Mouse (Mus musculus) liver, embryonic 16.5 days (tissue): ENCODE measurements at regions not wholly inside any gene's neighbourhood (a gene's known extent, or its start where the extent isn't known, plus 50 kb on each side); places are given as distances from the start of the nearest gene placed in this dataset.

Experiments
- ATAC-seq: fragments of 200-750 bp; cut with Nextera tagmentation; 2 replicates; pipeline ENCODE4 v1.8.0; 2017; ENCODE audit warnings: low read depth, mild to moderate bottlenecking, moderate number of reproducible peaks, moderate library complexity
- H3K27ac ChIP-seq: fragments of 300-500 bp; sonication (generic); 2 replicates; pipeline ENCODE4 v1.5.1; 2014; ENCODE audit warnings: mild to moderate bottlenecking, low read length
- H3K27me3 ChIP-seq: fragments of 300-500 bp; sonication (generic); 2 replicates; pipeline ENCODE4 v1.6.1; 2014; ENCODE audit warnings: low read depth, low read length, mixed read lengths; ENCODE audit not compliant: control insufficient read depth, insufficient read depth
- H3K36me3 ChIP-seq: fragments of 300-500 bp; sonication (generic); 2 replicates; pipeline ENCODE4 v1.6.1; 2014; ENCODE audit warnings: mild to moderate bottlenecking; ENCODE audit not compliant: control insufficient read depth, insufficient read depth
- H3K4me1 ChIP-seq: fragments of 300-500 bp; sonication (generic); 2 replicates; pipeline ENCODE4 v1.6.1; 2014; ENCODE audit warnings: low read depth, low read length, mixed read lengths; ENCODE audit not compliant: control insufficient read depth
- H3K4me2 ChIP-seq: fragments of 300-500 bp; sonication (generic); 2 replicates; pipeline ENCODE4 v1.6.1; 2014; ENCODE audit warnings: low read depth, low read length, mixed read lengths
- H3K4me3 ChIP-seq: fragments of 300-500 bp; sonication (generic); 2 replicates; pipeline ENCODE4 v1.5.1; 2014; ENCODE audit warnings: low read depth, mild to moderate bottlenecking, low read length
- H3K9ac ChIP-seq: fragments of 300-500 bp; sonication (generic); 2 replicates; pipeline ENCODE4 v1.6.1; 2014; ENCODE audit warnings: low read depth, low read length
- H3K9me3 ChIP-seq: fragments of 300-500 bp; sonication (generic); replicated peaks from 2 replicates; pipeline ENCODE4 v1.6.1; 2016; ENCODE audit warnings: low read length; ENCODE audit not compliant: control insufficient read depth
- WGBS: fragments of 180-500 bp; shearing (Covaris S2); extraction: QIAGEN DNeasy Blood & Tissue Kit; methylation state at CpG from one replicate; pipeline ENCODE4 v1.1.7; 2014; ENCODE audit not compliant: insufficient replicate concordance; 5-methylcytosine and 5-hydroxymethylcytosine counted together

GRCm38 (mm10) chr17:47983286-47983685 is 54.8 kb downstream of the 1700122O11Rik start:
- H3K27me3 ChIP-seq: no peaks in the 10 kb centered on the region; the same call in 1 of the 2 replicates

GRCm38 (mm10) chr17:47981556-47982027 is 56.5 kb downstream of the 1700122O11Rik start:
- H3K27me3 ChIP-seq: peaks cover 3% of the 10 kb centered on the region
- no peak overlapping the region for H3K27ac ChIP-seq
- H3K36me3 ChIP-seq: no peaks in the 10 kb centered on the region
- WGBS: 18% methylated on average over 7 of the region's 7 CpGs
- ATAC-seq: peak; percentile 54
- H3K4me3 ChIP-seq: no peak overlapping the region
- no peaks in the 10 kb centered on the region; the same call in 1 of the 2 replicates for H3K4me1 ChIP-seq
- no peaks in the 10 kb centered on the region for H3K9me3 ChIP-seq
- no peak overlapping the region for H3K4me2 ChIP-seq
- H3K9ac ChIP-seq: no peak overlapping the region

More at GRCm38 (mm10) chr17:47983286-47983685, 54.8 kb downstream of the 1700122O11Rik start:
- Histone ChIP-seq H3K9ac (no peak overlapping the region), H3K9me3 (no peaks in the 10 kb centered on the region), H3K4me3 (no peak overlapping the region), H3K27ac (no peak overlapping the region), H3K4me1 (no peaks in the 10 kb centered on the region; the same call in 1 of the 2 replicates), H3K4me2 (no peak overlapping the region), H3K36me3 (no peaks in the 10 kb centered on the region)
- no peak for ATAC-seq
- WGBS: 81% methylated on average over 7 of the region's 7 CpGs

GRCm38 (mm10) chr17:47979266-47979665 is 54.8 kb upstream of the Foxp4 start:
- Histone ChIP-seq H3K9ac (no peak overlapping the region), H3K4me2 (no peak overlapping the region), H3K27ac (no peak overlapping the region), H3K9me3 (no peaks in the 10 kb centered on the region), H3K36me3 (no peaks in the 10 kb centered on the region), H3K27me3 (peaks cover 25% of the 10 kb centered on the region), H3K4me1 (peaks cover 2% of the 10 kb centered on the region; the same call in 1 of the 2 replicates), H3K4me3 (no peak overlapping the region)
- no peak for ATAC-seq
- WGBS: 64% methylated on average over 4 of the region's 4 CpGs

- Histone ChIP-seq H3K9me3 (no peaks in the 10 kb centered on the region), H3K4me1 (peaks cover 5% of the 10 kb centered on the region), H3K9ac (no peak overlapping the region), H3K27me3 (peaks cover 33% of the 10 kb centered on the region), H3K36me3 (no peaks in the 10 kb centered on the region), H3K27ac (no peak overlapping the region), H3K4me3 (no peak overlapping the region), H3K4me2 (no peak overlapping the region)
- ATAC-seq: no peak
- WGBS: 31% methylated on average over 9 of the region's 9 CpGs
These were observed 54.1 kb upstream of the Foxp4 start for GRCm38 (mm10) chr17:47978404-47979030.

- Histone ChIP-seq H3K4me2 (no peak overlapping the region), H3K36me3 (no peaks in the 10 kb centered on the region), H3K4me1 (peaks cover 8% of the 10 kb centered on the region), H3K9ac (no peak overlapping the region), H3K27me3 (peaks cover 38% of the 10 kb centered on the region), H3K9me3 (no peaks in the 10 kb centered on the region), H3K27ac (no peak overlapping the region), H3K4me3 (no peak overlapping the region)
- no peak for ATAC-seq
- WGBS: 65% methylated on average over 2 of the region's 2 CpGs
These were observed 53.6 kb upstream of the Foxp4 start for GRCm38 (mm10) chr17:47978001-47978400.

GRCm38 (mm10) chr17:47976999-47977357 is 52.5 kb upstream of the Foxp4 start:
- Histone ChIP-seq H3K4me1 (peaks cover 8% of the 10 kb centered on the region), H3K27ac (no peak overlapping the region), H3K4me2 (no peak overlapping the region), H3K36me3 (no peaks in the 10 kb centered on the region), H3K9ac (no peak overlapping the region), H3K9me3 (no peaks in the 10 kb centered on the region), H3K4me3 (no peak overlapping the region), H3K27me3 (peaks cover 41% of the 10 kb centered on the region)
- ATAC-seq: no peak
- 73% methylated on average over 7 of the region's 7 CpGs for WGBS

- peak overlapping the region; percentile 1 for H3K4me3 ChIP-seq
- H3K36me3 ChIP-seq: no peaks in the 10 kb centered on the region
- no peak overlapping the region; the same call in 1 of the 2 replicates for H3K9ac ChIP-seq
- whole genome bisulfite sequencing: 21% methylated on average over 27 of the region's 27 CpGs
- H3K4me2 ChIP-seq: peak overlapping the region; percentile 48
- H3K27me3 ChIP-seq: peaks cover 41% of the 10 kb centered on the region
- peaks cover 8% of the 10 kb centered on the region for H3K4me1 ChIP-seq
- no peak overlapping the region for H3K27ac ChIP-seq
- no peaks in the 10 kb centered on the region for H3K9me3 ChIP-seq
- ATAC-seq: no peak
These were observed 51.9 kb upstream of the Foxp4 start for GRCm38 (mm10) chr17:47976061-47976998.

- H3K9ac ChIP-seq: peak overlapping the region; percentile 20; the same call in 1 of the 2 replicates
- H3K9me3 ChIP-seq: no peaks in the 10 kb centered on the region
- H3K4me3 ChIP-seq: peak overlapping the region; percentile 32
- H3K4me1 ChIP-seq: peaks cover 8% of the 10 kb centered on the region
- peak overlapping the region; percentile 66; the same call in 1 of the 2 replicates for H3K27ac ChIP-seq
- no peak for ATAC-seq
- H3K27me3 ChIP-seq: peaks cover 41% of the 10 kb centered on the region
- no peaks in the 10 kb centered on the region for H3K36me3 ChIP-seq
- 3% methylated on average over 30 of the region's 37 CpGs for WGBS
- peak overlapping the region; percentile 51 for H3K4me2 ChIP-seq
These were observed 51.0 kb upstream of the Foxp4 start for GRCm38 (mm10) chr17:47975281-47976060.
